Mouse (Mus musculus) heart, adult 2 months (tissue): ENCODE data around the gene Tbc1d10a. TPM values are rescaled to one million over a fixed set of nuclear protein-coding genes. Genes with fewer than 3 reads are reported as not detected.
A peak's percentile ranks its signal among the peaks of the same experiment; 100 is the strongest.

Experiments used
- DNase-seq, 2 experiments: peaks; one replicate each; pipeline ENCODE4 v3.0.0; 2021
- H3K27ac ChIP-seq: fragments of 200-600 bp; 2 replicates; pipeline ENCODE4 v1.8.1; 2022
- H3K27me3 ChIP-seq: fragments of 200-500 bp; 2 replicates; pipeline ENCODE4 v1.6.1; 2012; ENCODE audit warnings: mild to moderate bottlenecking, low read length, inconsistent platforms, mixed read lengths; ENCODE audit not compliant: control insufficient read depth, insufficient read depth
- H3K36me3 ChIP-seq: fragments of 200-500 bp; 2 replicates; pipeline ENCODE4 v1.6.1; 2012; ENCODE audit warnings: low read length, inconsistent platforms; ENCODE audit not compliant: control insufficient read depth, insufficient read depth
- H3K4me1 ChIP-seq: fragments of 200-500 bp; 2 replicates; pipeline ENCODE4 v1.6.1; 2011; ENCODE audit warnings: low read length; ENCODE audit not compliant: control insufficient read depth, insufficient read depth
- H3K4me3 ChIP-seq: fragments of 200-600 bp; 2 replicates; pipeline ENCODE4 v1.8.1; 2022
- H3K79me2 ChIP-seq: fragments of 200-500 bp; replicated peaks from 2 replicates; pipeline ENCODE4 v1.6.1; 2012; ENCODE audit warnings: mild to moderate bottlenecking, inconsistent platforms, low read length, moderate library complexity, mixed read lengths; ENCODE audit not compliant: control insufficient read depth, insufficient read depth
- H3K9ac ChIP-seq: fragments of 200-500 bp; 2 replicates; pipeline ENCODE4 v1.6.1; 2012; ENCODE audit warnings: low read depth, mild to moderate bottlenecking, control low read depth, inconsistent platforms, low read length, mixed read lengths
- CTCF ChIP-seq: fragments of 200-600 bp; IDR thresholded peaks from 2 replicates; pipeline ENCODE4 v1.8.1; 2022; ENCODE audit warnings: antibody characterized with exemption, mild to moderate bottlenecking, moderate library complexity
- EP300 ChIP-seq: fragments of 200-500 bp; IDR thresholded peaks from 2 replicates; pipeline ENCODE4 v1.6.1; 2011; ENCODE audit warnings: low read depth, low read length, control low read depth; ENCODE audit not compliant: insufficient read depth
- POLR2A ChIP-seq: fragments of 200-500 bp; IDR thresholded peaks from 2 replicates; pipeline ENCODE4 v1.6.1; 2011; ENCODE audit warnings: mild to moderate bottlenecking, low read depth, low read length, control low read depth; ENCODE audit not compliant: insufficient read depth
- WGBS: fragments of 180-500 bp; shearing (Covaris S2); methylation state at CpG from one replicate; pipeline ENCODE4 v1.1.7; 2018; 5-methylcytosine and 5-hydroxymethylcytosine counted together
- intact Hi-C: fragments of 180-260 bp; cut with DNase I; formaldehyde crosslinking; loops from one replicate; pipeline ENCODE4 v1.15.1; 2025
- polyA plus RNA-seq: library from polyadenylated mRNA; depleted of rRNA; stranded (reverse); fragments of >200 nt; gene quantifications from 2 replicates; pipeline ENCODE4 v1.2.3, GENCODE M21; 2012
- total RNA-seq, 2 experiments: library from RNA; stranded (reverse); gene quantifications; 2 replicates each; pipeline ENCODE4 v1.2.3; 2021

Gene Tbc1d10a
- total and polyA plus RNA-seq, 3 experiments: 10.1 to 17.3 (median 10.7) TPM

GRCm38 (mm10) chr11:4209556-4209955 is 23.0 kb downstream of the Tbc1d10a start:
- intact Hi-C loops: no loop called here
- no peak for TF ChIP-seq POLR2A
- peak; percentile 70 for TF ChIP-seq CTCF
- 0 out of 2 replicates have a peak, but pooled peaks have one; percentile 24 for TF ChIP-seq EP300

GRCm38 (mm10) chr11:4210786-4211185 is 24.2 kb downstream of the Tbc1d10a start:
- WGBS: 64% methylated on average over 1 of the region's 1 CpGs
- Histone ChIP-seq H3K4me3 (no peak overlapping the region), H3K27me3 (no peaks in the 10 kb centered on the region), H3K4me1 (peaks cover 17% of the 10 kb centered on the region), H3K27ac (no peak overlapping the region), H3K79me2 (no peaks in the 10 kb centered on the region), H3K36me3 (peaks cover under 1% of the 10 kb centered on the region; the same call in 1 of the 2 replicates), H3K9ac (no peak overlapping the region)
- TF ChIP-seq EP300 (no peak), CTCF (no peak), POLR2A (no peak)
- DNase-seq: no peak
- intact Hi-C loops: no loop called here

More at GRCm38 (mm10) chr11:4209556-4209955, 23.0 kb downstream of the Tbc1d10a start:
- H3K27me3 ChIP-seq: no peaks in the 10 kb centered on the region
- H3K4me1 ChIP-seq: peaks cover 22% of the 10 kb centered on the region
- 81% methylated on average over 5 of the region's 5 CpGs for WGBS
- H3K79me2 ChIP-seq: no peaks in the 10 kb centered on the region
- H3K4me3 ChIP-seq: no peak overlapping the region
- no peak for DNase-seq
- H3K9ac ChIP-seq: no peak overlapping the region
- no peak overlapping the region for H3K27ac ChIP-seq
- H3K36me3 ChIP-seq: no peaks in the 10 kb centered on the region; the same call in 1 of the 2 replicates

- Histone ChIP-seq H3K4me1 (peaks cover 16% of the 10 kb centered on the region), H3K4me3 (no peak overlapping the region), H3K9ac (no peak overlapping the region), H3K79me2 (no peaks in the 10 kb centered on the region), H3K36me3 (peaks cover 2% of the 10 kb centered on the region; the same call in 1 of the 2 replicates), H3K27me3 (no peaks in the 10 kb centered on the region), H3K27ac (no peak overlapping the region)
- intact Hi-C loops: no loop called here
- TF ChIP-seq EP300 (no peak), POLR2A (no peak), CTCF (no peak)
- no peak for DNase-seq
- 82% methylated on average over 10 of the region's 10 CpGs for WGBS
Observed at GRCm38 (mm10) chr11:4213107-4213506, 26.5 kb downstream of the Tbc1d10a start.

- Histone ChIP-seq H3K27me3 (no peaks in the 10 kb centered on the region), H3K4me3 (no peak overlapping the region), H3K9ac (no peak overlapping the region), H3K27ac (no peak overlapping the region), H3K36me3 (peaks cover 2% of the 10 kb centered on the region; the same call in 1 of the 2 replicates), H3K4me1 (peaks cover 13% of the 10 kb centered on the region), H3K79me2 (no peaks in the 10 kb centered on the region)
- TF ChIP-seq POLR2A (no peak), EP300 (no peak), CTCF (no peak)
- 96% methylated on average over 14 of the region's 14 CpGs for WGBS
- DNase-seq: no peak
- intact Hi-C loops: no loop called here
Observed at GRCm38 (mm10) chr11:4214572-4214971, 28.0 kb downstream of the Tbc1d10a start.

- Histone ChIP-seq H3K4me3 (no peak overlapping the region), H3K36me3 (peaks cover 2% of the 10 kb centered on the region; the same call in 1 of the 2 replicates), H3K27me3 (no peaks in the 10 kb centered on the region), H3K9ac (no peak overlapping the region), H3K79me2 (no peaks in the 10 kb centered on the region), H3K27ac (peak overlapping the region; percentile 96; the same call in 1 of the 2 replicates), H3K4me1 (peaks cover 13% of the 10 kb centered on the region)
- DNase-seq: no peak
- TF ChIP-seq EP300 (no peak), POLR2A (no peak), CTCF (no peak)
- intact Hi-C loops: no loop called here
- WGBS: 79% methylated on average over 10 of the region's 10 CpGs
Observed at GRCm38 (mm10) chr11:4215061-4215460, 28.5 kb downstream of the Tbc1d10a start.

- peak; percentile 80 to 86 for DNase-seq
- no peaks in the 10 kb centered on the region for H3K27me3 ChIP-seq
- intact Hi-C loops: no loop called here
- H3K4me3 ChIP-seq: no peak overlapping the region
- WGBS: 36% methylated on average over 9 of the region's 9 CpGs
- no peak for TF ChIP-seq CTCF
- TF ChIP-seq POLR2A: peak; percentile 80
- peak; percentile 97; the same call in 1 of the 2 replicates for TF ChIP-seq EP300
- H3K4me1 ChIP-seq: peaks cover 15% of the 10 kb centered on the region
- H3K36me3 ChIP-seq: peaks cover 2% of the 10 kb centered on the region; the same call in 1 of the 2 replicates
- H3K27ac ChIP-seq: peak overlapping the region; percentile 96
- H3K9ac ChIP-seq: peak overlapping the region; percentile 34
- no peaks in the 10 kb centered on the region for H3K79me2 ChIP-seq
Observed at GRCm38 (mm10) chr11:4216248-4217000, 29.8 kb downstream of the Tbc1d10a start.
